Mouse (Mus musculus) MEL (cell line): ENCODE results near the gene Supt4a. TPM values are rescaled to one million over a fixed set of nuclear protein-coding genes. Genes with fewer than 3 reads are reported as not detected.

ENCODE experiments used
- DNase-seq: peaks from one replicate; pipeline ENCODE4 v3.0.0; 2011; ENCODE audit warnings: low read depth, low spot score
- H3K27ac ChIP-seq: 2 replicates; pipeline ENCODE4 v1.5.1; 2012; ENCODE audit warnings: low read depth, mild to moderate bottlenecking, control low read depth, low read length, moderate library complexity; ENCODE audit not compliant: control insufficient read depth
- H3K27me3 ChIP-seq, 2 experiments: fragments of 150-350 bp in 1 of 2; sonication (generic) in 1 of 2; 2 replicates each; pipeline ENCODE4 v1.6.1; 2012; ENCODE audit warnings: low read length in 2 of 2, mild to moderate bottlenecking in 2 of 2, improper control_type of control experiment in 1 of 2, moderate library complexity in 1 of 2; ENCODE audit not compliant: insufficient read depth in 2 of 2, control insufficient read depth in 1 of 2
- H3K36me3 ChIP-seq, 2 experiments: 2 replicates each; pipeline ENCODE4 v1.6.1; 2012 to 2014; ENCODE audit warnings: low read length in 2 of 2, improper control_type of control experiment in 1 of 2, inconsistent platforms in 1 of 2, mild to moderate bottlenecking in 1 of 2; ENCODE audit not compliant: insufficient read depth in 2 of 2, control insufficient read depth in 1 of 2
- H3K4me1 ChIP-seq, 2 experiments: fragments of 150-350 bp in 1 of 2; sonication (generic) in 1 of 2; 2 replicates each; pipeline ENCODE4 v1.6.1; 2012; ENCODE audit warnings: low read length in 2 of 2, improper control_type of control experiment in 1 of 2, mild to moderate bottlenecking in 1 of 2; ENCODE audit not compliant: insufficient read depth in 2 of 2, control insufficient read depth in 1 of 2
- H3K4me3 ChIP-seq, 2 experiments: fragments of 150-350 bp in 1 of 2; sonication (generic) in 1 of 2; 2 replicates each; pipeline ENCODE4 v1.5.1; 2012; ENCODE audit warnings: low read depth in 2 of 2, low read length in 2 of 2, mild to moderate bottlenecking in 2 of 2, moderate library complexity in 2 of 2, control low read depth in 1 of 2, improper control_type of control experiment in 1 of 2; ENCODE audit not compliant: control insufficient read depth in 1 of 2, insufficient read depth in 1 of 2
- H3K79me2 ChIP-seq: 2 replicates; pipeline ENCODE4 v1.6.1; 2012; ENCODE audit warnings: mild to moderate bottlenecking, low read length, moderate library complexity; ENCODE audit not compliant: control insufficient read depth, poor library complexity, insufficient read depth
- H3K9ac ChIP-seq: 2 replicates; pipeline ENCODE4 v1.6.1; 2012; ENCODE audit warnings: low read depth, mild to moderate bottlenecking, control low read depth, low read length, moderate library complexity; ENCODE audit not compliant: control insufficient read depth, poor library complexity, severe bottlenecking
- H3K9me3 ChIP-seq: fragments of 150-350 bp; sonication (generic); replicated peaks from 2 replicates; pipeline ENCODE4 v1.6.1; 2012; ENCODE audit warnings: mild to moderate bottlenecking, low read length, improper control_type of control experiment, moderate library complexity; ENCODE audit not compliant: insufficient read depth
- BHLHE40 ChIP-seq: IDR thresholded peaks from 2 replicates; pipeline ENCODE4 v1.6.1; 2012; ENCODE audit warnings: low read depth, mild to moderate bottlenecking, inconsistent platforms, low read length, improper control_type of control experiment, borderline replicate concordance
- CHD1 ChIP-seq: IDR thresholded peaks from 2 replicates; pipeline ENCODE4 v1.6.1; 2012; ENCODE audit warnings: low read depth, mild to moderate bottlenecking, inconsistent platforms, low read length, improper control_type of control experiment
- CHD2 ChIP-seq: IDR thresholded peaks from 2 replicates; pipeline ENCODE4 v1.6.1; 2011; ENCODE audit warnings: low read length, improper control_type of control experiment
- CTCF ChIP-seq, 3 experiments: IDR thresholded peaks in 2 of 3; conservative IDR thresholded peaks in 1 of 3; 2 replicates each; pipeline ENCODE4 v1.5.1; 2011 to 2012; ENCODE audit warnings: low read length in 3 of 3, low read depth in 2 of 3, mild to moderate bottlenecking in 2 of 3, improper control_type of control experiment in 1 of 3, inconsistent platforms in 1 of 3, mixed read lengths in 1 of 3, moderate library complexity in 1 of 3; ENCODE audit not compliant: control insufficient read depth in 1 of 3, insufficient read depth in 1 of 3, poor library complexity in 1 of 3, severe bottlenecking in 1 of 3
- E2F4 ChIP-seq: IDR thresholded peaks from 2 replicates; pipeline ENCODE4 v1.6.1; 2011; ENCODE audit warnings: low read depth, low read length, improper control_type of control experiment, borderline replicate concordance
- ELF1 ChIP-seq: IDR thresholded peaks from 2 replicates; pipeline ENCODE4 v1.6.1; 2014; ENCODE audit warnings: low read depth, mild to moderate bottlenecking, inconsistent platforms, low read length, improper control_type of control experiment, moderate library complexity
- EP300 ChIP-seq, 2 experiments: IDR thresholded peaks; 2 replicates each; pipeline ENCODE4 v1.6.1; 2011; ENCODE audit warnings: improper control_type of control experiment in 2 of 2, low read length in 2 of 2, low read depth in 1 of 2, mild to moderate bottlenecking in 1 of 2
- ETS1 ChIP-seq: IDR thresholded peaks from 2 replicates; pipeline ENCODE4 v1.6.1; 2012; ENCODE audit warnings: low read depth, mild to moderate bottlenecking, inconsistent platforms, low read length, improper control_type of control experiment, moderate library complexity
- GABPA ChIP-seq: IDR thresholded peaks from 2 replicates; pipeline ENCODE4 v1.6.1; 2012; ENCODE audit warnings: low read depth, mild to moderate bottlenecking, inconsistent platforms, low read length, improper control_type of control experiment, moderate library complexity
- GATA1 ChIP-seq: IDR thresholded peaks from 2 replicates; pipeline ENCODE4 v1.6.1; 2011; ENCODE audit warnings: low read depth, low read length, improper control_type of control experiment
- HCFC1 ChIP-seq: IDR thresholded peaks from 2 replicates; pipeline ENCODE4 v1.6.1; 2012; ENCODE audit warnings: low read depth, mild to moderate bottlenecking, inconsistent platforms, low read length, improper control_type of control experiment, moderate library complexity
- JUND ChIP-seq: IDR thresholded peaks from 2 replicates; pipeline ENCODE4 v1.6.1; 2011; ENCODE audit warnings: low read depth, mild to moderate bottlenecking, improper control_type of control experiment, low read length
- MAFK ChIP-seq: IDR thresholded peaks from 2 replicates; pipeline ENCODE4 v1.6.1; 2011; ENCODE audit warnings: low read depth, mild to moderate bottlenecking, low read length, improper control_type of control experiment, borderline replicate concordance
- MAX ChIP-seq: IDR thresholded peaks from 2 replicates; pipeline ENCODE4 v1.6.1; 2011; ENCODE audit warnings: low read length, improper control_type of control experiment
- MAZ ChIP-seq: IDR thresholded peaks from 2 replicates; pipeline ENCODE4 v1.6.1; 2012; ENCODE audit warnings: low read depth, mild to moderate bottlenecking, inconsistent platforms, low read length, improper control_type of control experiment
- MEF2A ChIP-seq: IDR thresholded peaks from 2 replicates; pipeline ENCODE4 v1.6.1; 2014; ENCODE audit warnings: low read depth, mild to moderate bottlenecking, inconsistent platforms, low read length, improper control_type of control experiment; ENCODE audit not compliant: poor library complexity, insufficient replicate concordance, severe bottlenecking; ENCODE audit errors: extremely low read depth
- MXI1 ChIP-seq: IDR thresholded peaks from 2 replicates; pipeline ENCODE4 v1.6.1; 2011; ENCODE audit warnings: mild to moderate bottlenecking, low read depth, low read length, improper control_type of control experiment
- MYB ChIP-seq: IDR thresholded peaks from 2 replicates; pipeline ENCODE4 v1.6.1; 2011; ENCODE audit warnings: mild to moderate bottlenecking, low read depth, low read length, improper control_type of control experiment
- MYC ChIP-seq: IDR thresholded peaks from 2 replicates; pipeline ENCODE4 v1.6.1; 2011; ENCODE audit warnings: low read depth, mild to moderate bottlenecking, low read length, improper control_type of control experiment, moderate library complexity
- NELFE ChIP-seq: IDR thresholded peaks from 2 replicates; pipeline ENCODE4 v1.6.1; 2011; ENCODE audit warnings: low read depth, low read length, improper control_type of control experiment
- NRF1 ChIP-seq: IDR thresholded peaks from 2 replicates; pipeline ENCODE4 v1.6.1; 2014; ENCODE audit warnings: low read depth, mild to moderate bottlenecking, inconsistent platforms, low read length, improper control_type of control experiment, moderate library complexity; ENCODE audit not compliant: poor library complexity, insufficient read depth, severe bottlenecking
- POLR2A ChIP-seq, 2 experiments: IDR thresholded peaks; 2 replicates each; pipeline ENCODE4 v1.6.1; 2011 to 2012; ENCODE audit warnings: low read length in 2 of 2, mild to moderate bottlenecking in 2 of 2, control low read depth in 1 of 2, improper control_type of control experiment in 1 of 2, low read depth in 1 of 2, moderate library complexity in 1 of 2; ENCODE audit not compliant: control insufficient read depth in 1 of 2, insufficient read depth in 1 of 2, poor library complexity in 1 of 2
- POLR2AphosphoS2 ChIP-seq: IDR thresholded peaks from 2 replicates; pipeline ENCODE4 v1.6.1; 2011; ENCODE audit warnings: low read length, improper control_type of control experiment
- POLR2AphosphoS5 ChIP-seq: IDR thresholded peaks from 2 replicates; pipeline ENCODE4 v1.6.1; 2012; ENCODE audit warnings: low read depth, borderline replicate concordance, mild to moderate bottlenecking, inconsistent platforms, low read length, moderate library complexity, mixed read lengths
- RAD21 ChIP-seq: IDR thresholded peaks from 2 replicates; pipeline ENCODE4 v1.6.1; 2011; ENCODE audit warnings: mild to moderate bottlenecking, low read depth, low read length, improper control_type of control experiment
- RCOR1 ChIP-seq: IDR thresholded peaks from 2 replicates; pipeline ENCODE4 v1.6.1; 2012; ENCODE audit warnings: low read depth, mild to moderate bottlenecking, inconsistent platforms, low read length, improper control_type of control experiment
- SIN3A ChIP-seq: IDR thresholded peaks from 2 replicates; pipeline ENCODE4 v1.6.1; 2012; ENCODE audit warnings: low read length, improper control_type of control experiment, inconsistent platforms
- TAL1 ChIP-seq: IDR thresholded peaks from 2 replicates; pipeline ENCODE4 v1.6.1; 2012; ENCODE audit warnings: mild to moderate bottlenecking, inconsistent platforms, low read length, moderate library complexity, mixed read lengths
- TBP ChIP-seq: IDR thresholded peaks from 2 replicates; pipeline ENCODE4 v1.8.0; 2011; ENCODE audit warnings: low read depth, low read length, improper control_type of control experiment
- TCF12 ChIP-seq: IDR thresholded peaks from 2 replicates; pipeline ENCODE4 v1.6.1; 2014; ENCODE audit warnings: low read depth, mild to moderate bottlenecking, inconsistent platforms, low read length, improper control_type of control experiment, moderate library complexity
- UBTF ChIP-seq: IDR thresholded peaks from 2 replicates; pipeline ENCODE4 v1.6.1; 2012; ENCODE audit warnings: low read depth, mild to moderate bottlenecking, inconsistent platforms, low read length, improper control_type of control experiment, moderate library complexity, borderline replicate concordance; ENCODE audit not compliant: insufficient read depth
- USF1 ChIP-seq: IDR thresholded peaks from 2 replicates; pipeline ENCODE4 v1.6.1; 2014; ENCODE audit warnings: low read depth, mild to moderate bottlenecking, inconsistent platforms, low read length, improper control_type of control experiment, moderate library complexity
- USF2 ChIP-seq, 2 experiments: IDR thresholded peaks; 2 replicates each; pipeline ENCODE4 v1.6.1; 2011 to 2012; ENCODE audit warnings: improper control_type of control experiment in 2 of 2, low read length in 2 of 2, borderline replicate concordance in 1 of 2, inconsistent platforms in 1 of 2, low read depth in 1 of 2, mild to moderate bottlenecking in 1 of 2; ENCODE audit not compliant: insufficient read depth in 1 of 2
- ZC3H11A ChIP-seq: IDR thresholded peaks from 2 replicates; pipeline ENCODE4 v1.6.1; 2012; ENCODE audit warnings: low read depth, mild to moderate bottlenecking, inconsistent platforms, low read length, improper control_type of control experiment
- ZKSCAN1 ChIP-seq: IDR thresholded peaks from 2 replicates; pipeline ENCODE4 v1.6.1; 2012; ENCODE audit warnings: low read depth, mild to moderate bottlenecking, inconsistent platforms, low read length, improper control_type of control experiment, moderate library complexity
- ZMIZ1 ChIP-seq: IDR thresholded peaks from 2 replicates; pipeline ENCODE4 v1.6.1; 2012; ENCODE audit warnings: low read depth, mild to moderate bottlenecking, inconsistent platforms, low read length, improper control_type of control experiment, moderate library complexity
- ZNF384 ChIP-seq: IDR thresholded peaks from 2 replicates; pipeline ENCODE4 v1.6.1; 2012; ENCODE audit warnings: low read depth, mild to moderate bottlenecking, inconsistent platforms, low read length, improper control_type of control experiment
- polyA plus RNA-seq, 2 experiments: library from polyadenylated mRNA; stranded (reverse) in 1 of 2; unstranded in 1 of 2; fragments of >175 nt in 1 of 2; fragments of >200 nt in 1 of 2; gene quantifications; 2 replicates each; pipeline versions ENCODE4 v1.2.1 to v1.2.4; 2012; ENCODE audit warnings: low replicate concordance in 2 of 2, low read depth in 1 of 2; ENCODE audit not compliant: insufficient read length in 2 of 2, insufficient read depth in 1 of 2, missing spikeins in 1 of 2
- total RNA-seq: library from RNA; depleted of rRNA; stranded (reverse); fragments of 300-350 nt; gene quantifications from 2 replicates; pipeline ENCODE4 v1.2.3, GENCODE M21; 2012

The Supt4a gene
- total and polyA plus RNA-seq, 3 experiments, result 223 to 332 TPM; not detected in 1

DNA sequence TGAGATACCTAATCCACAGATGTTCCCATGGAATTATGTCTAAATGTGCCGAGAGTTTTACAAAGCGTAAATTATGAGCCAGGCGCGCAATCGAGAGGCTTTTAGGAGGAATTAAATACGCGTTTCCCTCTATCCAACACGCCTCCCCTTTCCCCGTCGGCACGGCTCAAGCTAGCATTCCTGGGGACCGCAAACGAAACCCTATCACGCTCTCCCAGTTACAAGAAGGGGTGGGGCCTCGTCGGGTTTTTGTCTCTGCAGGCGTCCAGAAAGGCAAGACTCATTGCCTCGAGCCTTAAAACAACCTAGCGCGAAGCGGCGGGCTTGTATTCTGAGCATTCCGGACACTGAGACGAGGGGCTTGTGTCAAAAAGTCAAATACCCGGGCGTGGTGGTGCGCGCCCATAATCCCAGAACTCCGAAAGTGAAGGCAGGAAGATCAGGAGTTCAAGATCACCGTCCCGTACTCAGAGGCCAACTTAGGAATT lies 661 bp upstream of the Supt4a start:
- peaks cover 25% of the 10 kb centered on the region for H3K79me2 ChIP-seq
- peak; percentile 95 for DNase-seq
- H3K9ac ChIP-seq, result peak overlapping the region; percentile 92
- peak overlapping the region; percentile 99 for H3K27ac ChIP-seq
- peak overlapping the region; percentile 49 to 54 for H3K4me3 ChIP-seq
- H3K36me3 ChIP-seq, result peaks cover 6 to 27% of the 10 kb centered on the region in 2 experiments
- no peaks in the 10 kb centered on the region for H3K9me3 ChIP-seq
- no peaks in the 10 kb centered on the region for H3K27me3 ChIP-seq
- peaks cover 5 to 40% of the 10 kb centered on the region in 2 experiments for H3K4me1 ChIP-seq
- TF ChIP-seq NELFE (peak; percentile 72), SIN3A (peak; percentile 83), MAX (0 out of 2 replicates have a peak, but pooled peaks have one; percentile 30), TCF12 (peak; percentile 76), RAD21 (no peak; the same call in none of the 2 replicates), HCFC1 (no peak; the same call in 1 of the 2 replicates), TBP (peak; percentile 78), BHLHE40 (no peak), CHD1 (peak; percentile 51; the same call in 1 of the 2 replicates), POLR2AphosphoS5 (no peak), POLR2A (IDR thresholded peaks at IDR 0.05; ENCODE audit: control insufficient read depth in 1 of 2, insufficient read depth in 1 of 2, low read depth in 1 of 2, low read length in 2 of 2, poor library complexity in 1 of 2) (peak in 1 of 2 experiments; percentile 78; a peak in 3 of 4 replicates), ZC3H11A (0 out of 2 replicates have a peak, but pooled peaks have one; percentile 27), MYB (no peak), E2F4 (no peak), POLR2AphosphoS2 (peak; percentile 80), UBTF (no peak), GATA1 (no peak), ETS1 (peak; percentile 46; the same call in 1 of the 2 replicates), ZMIZ1 (peak; percentile 80), USF2 (IDR thresholded peaks at IDR 0.05; ENCODE audit: borderline replicate concordance in 1 of 2, insufficient read depth in 1 of 2, low read depth in 1 of 2, low read length in 2 of 2) (no peak), MAZ (no peak), MAFK (no peak), CTCF (IDR thresholded peaks at IDR 0.05 in 2 of 3, conservative IDR thresholded peaks at IDR 0.05 in 1 of 3; ENCODE audit: control insufficient read depth in 1 of 3, insufficient read depth in 1 of 3, low read depth in 2 of 3, low read length in 3 of 3, poor library complexity in 1 of 3, severe bottlenecking in 1 of 3) (no peak), TAL1 (peak; percentile 40), ZNF384 (no peak), ZKSCAN1 (no peak), MXI1 (peak; percentile 78), MEF2A (no peak), JUND (no peak), ELF1 (no peak), CHD2 (no peak), RCOR1 (peak; percentile 67), MYC (peak; percentile 72; the same call in 1 of the 2 replicates), USF1 (no peak), EP300 (IDR thresholded peaks at IDR 0.05; ENCODE audit: low read depth in 1 of 2, low read length in 2 of 2) (no peak; a peak in 2 of 4 replicates), NRF1 (no peak), GABPA (no peak)
